Mouse (Mus musculus) heart, embryonic 14.5 days (tissue): ENCODE results near the gene Slc17a2. TPM values are rescaled to one million over a fixed set of nuclear protein-coding genes. Genes with fewer than 3 reads are reported as not detected.

Source experiments
- ATAC-seq: fragments of 200-750 bp; cut with Nextera tagmentation; 2 replicates; pipeline ENCODE4 v1.8.0; 2017; ENCODE audit warnings: low read depth, moderate TSS enrichment; ENCODE audit not compliant: insufficient number of reproducible peaks, insufficient read depth, low FRiP score
- H3K27ac ChIP-seq, 2 experiments: fragments of 200-500 bp in 1 of 2; fragments of 300-500 bp in 1 of 2; sonication (generic) in 1 of 2; replicated peaks in 1 of 2; 2 replicates each; pipeline ENCODE4 v1.5.1; 2012 to 2014; ENCODE audit warnings: low read depth in 2 of 2, low read length in 2 of 2, control low read depth in 1 of 2, mild to moderate bottlenecking in 1 of 2, mixed read lengths in 1 of 2; ENCODE audit not compliant: control insufficient read depth in 1 of 2, insufficient read depth in 1 of 2
- H3K27me3 ChIP-seq: fragments of 300-500 bp; sonication (generic); 2 replicates; pipeline ENCODE4 v1.6.1; 2014; ENCODE audit warnings: mild to moderate bottlenecking, low read length, control low read depth; ENCODE audit not compliant: control insufficient read depth, insufficient read depth
- H3K36me3 ChIP-seq: fragments of 300-500 bp; sonication (generic); 2 replicates; pipeline ENCODE4 v1.6.1; 2014; ENCODE audit warnings: mild to moderate bottlenecking, control low read depth, low read length, mixed read lengths; ENCODE audit not compliant: control insufficient read depth, insufficient read depth
- H3K4me1 ChIP-seq, 2 experiments: fragments of 200-500 bp in 1 of 2; fragments of 300-500 bp in 1 of 2; sonication (generic) in 1 of 2; 2 replicates each; pipeline ENCODE4 v1.6.1; 2012 to 2014; ENCODE audit warnings: low read length in 2 of 2, control low read depth in 1 of 2, mixed read lengths in 1 of 2; ENCODE audit not compliant: control insufficient read depth in 2 of 2, insufficient read depth in 2 of 2
- H3K4me2 ChIP-seq: fragments of 300-500 bp; sonication (generic); 2 replicates; pipeline ENCODE4 v1.6.1; 2014; ENCODE audit warnings: mild to moderate bottlenecking, low read length
- H3K4me3 ChIP-seq, 2 experiments: fragments of 200-500 bp in 1 of 2; fragments of 300-500 bp in 1 of 2; sonication (generic) in 1 of 2; 2 replicates each; pipeline ENCODE4 v1.5.1; 2012 to 2014; ENCODE audit warnings: low read length in 2 of 2, mild to moderate bottlenecking in 2 of 2, control low read depth in 1 of 2, low read depth in 1 of 2, moderate library complexity in 1 of 2; ENCODE audit not compliant: control insufficient read depth in 1 of 2, insufficient read depth in 1 of 2
- H3K9ac ChIP-seq: fragments of 300-500 bp; sonication (generic); 2 replicates; pipeline ENCODE4 v1.6.1; 2014; ENCODE audit warnings: mild to moderate bottlenecking, low read length
- H3K9me3 ChIP-seq: fragments of 300-500 bp; sonication (generic); 2 replicates; pipeline ENCODE4 v1.6.1; 2016; ENCODE audit warnings: low read length, control low read depth; ENCODE audit not compliant: control insufficient read depth
- WGBS: fragments of 180-500 bp; shearing (Covaris S2); extraction: QIAGEN DNeasy Blood & Tissue Kit; methylation state at CpG from one replicate; pipeline ENCODE4 v1.1.7; 2014; 5-methylcytosine and 5-hydroxymethylcytosine counted together
- polyA plus RNA-seq: library from polyadenylated mRNA; unstranded; fragments of >200 nt; fragmentation: Nextera tagmentation; extraction: Ambion mirVana; gene quantifications from 2 replicates; pipeline ENCODE4 v1.2.1, GENCODE M21; 2014

The Slc17a2 gene
- polyA plus RNA-seq, 1 experiment from 2014 or later, result not detected

GRCm38 (mm10) chr13:23867000-23867399 lies 60.2 kb downstream of the Slc17a2 start:
- Histone ChIP-seq H3K9me3 (no peaks in the 10 kb centered on the region), H3K4me1 (peaks cover 3 to 5% of the 10 kb centered on the region in 2 experiments; a peak in 2 of 4 replicates), H3K4me2 (no peak overlapping the region), H3K27ac (no peak overlapping the region), H3K27me3 (no peaks in the 10 kb centered on the region), H3K36me3 (no peaks in the 10 kb centered on the region), H3K4me3 (no peak overlapping the region), H3K9ac (no peak overlapping the region)
- 78% methylated on average over 6 of the region's 6 CpGs for WGBS
- ATAC-seq, result no peak

GRCm38 (mm10) chr13:23867405-23867804 lies 60.6 kb downstream of the Slc17a2 start, which contains the start of gene Slc17a1:
TSS of gene Slc17a1 (plus strand) at chr13:23867750.
- WGBS, result 71% methylated on average over 7 of the region's 7 CpGs
- Histone ChIP-seq H3K27me3 (no peaks in the 10 kb centered on the region), H3K4me2 (no peak within 1 kb of the TSS), H3K4me1 (peaks cover 3 to 5% of the 10 kb centered on the region in 2 experiments; a peak in 2 of 4 replicates), H3K9ac (no peak within 1 kb of the TSS), H3K27ac (no peak within 1 kb of the TSS), H3K9me3 (no peaks in the 10 kb centered on the region), H3K4me3 (no peak within 1 kb of the TSS), H3K36me3 (no peaks in the 10 kb centered on the region)
- ATAC-seq, result no peak

GRCm38 (mm10) chr13:23868790-23869533 lies 62.2 kb downstream of the Slc17a2 start:
- Histone ChIP-seq H3K27me3 (no peaks in the 10 kb centered on the region), H3K27ac (no peak overlapping the region), H3K36me3 (no peaks in the 10 kb centered on the region), H3K4me1 (peaks cover 3 to 5% of the 10 kb centered on the region in 2 experiments; a peak in 2 of 4 replicates), H3K9ac (no peak overlapping the region), H3K4me2 (no peak overlapping the region), H3K4me3 (no peak overlapping the region), H3K9me3 (no peaks in the 10 kb centered on the region)
- 77% methylated on average over 8 of the region's 8 CpGs for WGBS
- no peak for ATAC-seq

- Histone ChIP-seq H3K4me2 (no peak overlapping the region), H3K4me1 (peaks cover 0 to 5% of the 10 kb centered on the region in 2 experiments; a peak in 1 of 4 replicates), H3K27me3 (no peaks in the 10 kb centered on the region), H3K27ac (no peak overlapping the region), H3K9ac (no peak overlapping the region), H3K36me3 (no peaks in the 10 kb centered on the region), H3K9me3 (no peaks in the 10 kb centered on the region), H3K4me3 (no peak overlapping the region)
- 73% methylated on average over 3 of the region's 3 CpGs for WGBS
- ATAC-seq, result no peak
Observed at GRCm38 (mm10) chr13:23869996-23870395, 63.2 kb downstream of the Slc17a2 start.

GRCm38 (mm10) chr13:23873141-23873540 lies 66.3 kb downstream of the Slc17a2 start:
- H3K4me2 ChIP-seq, result no peak overlapping the region
- no peaks in the 10 kb centered on the region for H3K9me3 ChIP-seq
- H3K36me3 ChIP-seq, result no peaks in the 10 kb centered on the region
- no peaks in the 10 kb centered on the region for H3K27me3 ChIP-seq
- WGBS, result 77% methylated on average over 5 of the region's 5 CpGs
- no peak overlapping the region for H3K4me3 ChIP-seq
- H3K4me1 ChIP-seq, result no peaks in the 10 kb centered on the region
- no peak for ATAC-seq
- H3K27ac ChIP-seq, result no peak overlapping the region
- no peak overlapping the region for H3K9ac ChIP-seq

Other genes with a start within 250 kb of the Slc17a2 start
- 2.0 TPM in 2 replicates for gene Hist1h3e, start 244.6 kb upstream of the Slc17a2 start, polyA plus RNA-seq
- 34.9 and 49.1 TPM in 2 replicates for gene Hist1h2ae, start 235.8 kb upstream of the Slc17a2 start, polyA plus RNA-seq
- 3.7 and 6.2 TPM in 2 replicates for gene Hist1h2bg, start 235.6 kb upstream of the Slc17a2 start, polyA plus RNA-seq
- 0.61 and 3.7 TPM in 2 replicates for gene Hist1h2bf, start 232.8 kb upstream of the Slc17a2 start, polyA plus RNA-seq
- 0.44 and 0.53 TPM in 2 replicates for gene Hist1h2ad, start 232.6 kb upstream of the Slc17a2 start, polyA plus RNA-seq
- 2.2 and 3.7 TPM in 2 replicates for gene Hist1h3d, start 231.2 kb upstream of the Slc17a2 start, polyA plus RNA-seq
- 38.6 and 49.0 TPM in 2 replicates for gene Hist1h4d, start 225.4 kb upstream of the Slc17a2 start, polyA plus RNA-seq
- gene Hist1h2be, start 185.9 kb upstream of the Slc17a2 start, polyA plus RNA-seq, result 1.3 and 1.8 TPM in 2 replicates
- gene Hist1h1e, start 184.4 kb upstream of the Slc17a2 start, polyA plus RNA-seq, result 8.7 and 10.0 TPM in 2 replicates
- 0.46 and 0.65 TPM in 2 replicates for gene Hist1h2ac, start 123.0 kb upstream of the Slc17a2 start, polyA plus RNA-seq
- 51.9 and 57.5 TPM in 2 replicates for gene Hist1h2bc, start 122.8 kb upstream of the Slc17a2 start, polyA plus RNA-seq
- 0.30 TPM in 1 of 2 replicates, not detected in the other for gene Hist1h1t, start 111.2 kb upstream of the Slc17a2 start, polyA plus RNA-seq
- gene Hist1h4c, start 108.5 kb upstream of the Slc17a2 start, polyA plus RNA-seq, result 2.2 and 3.2 TPM in 2 replicates
- gene Hfe, start 96.1 kb upstream of the Slc17a2 start, polyA plus RNA-seq, result 13.0 and 15.1 TPM in 2 replicates
- gene Hist1h1c, start 68.2 kb upstream of the Slc17a2 start, polyA plus RNA-seq, result 36.9 and 43.9 TPM in 2 replicates
- gene Hist1h3c, start 61.4 kb upstream of the Slc17a2 start, polyA plus RNA-seq, result 2.5 and 2.7 TPM in 2 replicates
- gene Hist1h2bb, start 60.3 kb upstream of the Slc17a2 start, polyA plus RNA-seq, result 1.7 and 2.3 TPM in 2 replicates
- 14.5 and 14.6 TPM in 2 replicates for gene Hist1h2ab, start 55.9 kb upstream of the Slc17a2 start, polyA plus RNA-seq
- gene Hist1h3b, start 54.7 kb upstream of the Slc17a2 start, polyA plus RNA-seq, result 4.6 and 6.7 TPM in 2 replicates
- 0.63 TPM in 1 of 2 replicates, not detected in the other for gene Hist1h4b, start 50.0 kb upstream of the Slc17a2 start, polyA plus RNA-seq
- 1.1 TPM in 1 of 2 replicates, not detected in the other for gene Hist1h4a, start 45.8 kb upstream of the Slc17a2 start, polyA plus RNA-seq
- gene Hist1h3a, start 44.6 kb upstream of the Slc17a2 start, polyA plus RNA-seq, result 2.6 and 3.0 TPM in 2 replicates
- 1.6 and 2.7 TPM in 2 replicates for gene Hist1h1a, start 43.3 kb upstream of the Slc17a2 start, polyA plus RNA-seq
- gene Trim38, start 37.1 kb upstream of the Slc17a2 start, polyA plus RNA-seq, result not detected in 2 replicates
- not detected in 2 replicates for gene Slc17a3, start 32.4 kb downstream of the Slc17a2 start, polyA plus RNA-seq
- not detected in 2 replicates for gene Slc17a1, start 60.8 kb downstream of the Slc17a2 start, polyA plus RNA-seq
- not detected in 2 replicates for gene Slc17a4, start 108.0 kb downstream of the Slc17a2 start, polyA plus RNA-seq
- gene Hist1h2ba, start 127.2 kb downstream of the Slc17a2 start, polyA plus RNA-seq, result not detected in 2 replicates
- gene Hist1h2aa, start 127.5 kb downstream of the Slc17a2 start, polyA plus RNA-seq, result not detected in 2 replicates
- gene Scgn, start 184.2 kb downstream of the Slc17a2 start, polyA plus RNA-seq, result not detected in 2 replicates